Mouse (Mus musculus) MEL (cell line): ENCODE measurements around the gene Lrfn3. TPM values are rescaled to one million over a fixed set of nuclear protein-coding genes. Genes with fewer than 3 reads are reported as not detected.

ENCODE experiments used
- DNase-seq: peaks from one replicate; pipeline ENCODE4 v3.0.0; 2011; ENCODE audit warnings: low read depth, low spot score
- H3K27ac ChIP-seq: 2 replicates; pipeline ENCODE4 v1.5.1; 2012; ENCODE audit warnings: low read depth, mild to moderate bottlenecking, control low read depth, low read length, moderate library complexity; ENCODE audit not compliant: control insufficient read depth
- H3K27me3 ChIP-seq, 2 experiments: fragments of 150-350 bp in 1 of 2; sonication (generic) in 1 of 2; 2 replicates each; pipeline ENCODE4 v1.6.1; 2012; ENCODE audit warnings: low read length in 2 of 2, mild to moderate bottlenecking in 2 of 2, improper control_type of control experiment in 1 of 2, moderate library complexity in 1 of 2; ENCODE audit not compliant: insufficient read depth in 2 of 2, control insufficient read depth in 1 of 2
- H3K36me3 ChIP-seq, 2 experiments: 2 replicates each; pipeline ENCODE4 v1.6.1; 2012 to 2014; ENCODE audit warnings: low read length in 2 of 2, improper control_type of control experiment in 1 of 2, inconsistent platforms in 1 of 2, mild to moderate bottlenecking in 1 of 2; ENCODE audit not compliant: insufficient read depth in 2 of 2, control insufficient read depth in 1 of 2
- H3K4me1 ChIP-seq, 2 experiments: fragments of 150-350 bp in 1 of 2; sonication (generic) in 1 of 2; 2 replicates each; pipeline ENCODE4 v1.6.1; 2012; ENCODE audit warnings: low read length in 2 of 2, improper control_type of control experiment in 1 of 2, mild to moderate bottlenecking in 1 of 2; ENCODE audit not compliant: insufficient read depth in 2 of 2, control insufficient read depth in 1 of 2
- H3K4me3 ChIP-seq, 2 experiments: fragments of 150-350 bp in 1 of 2; sonication (generic) in 1 of 2; 2 replicates each; pipeline ENCODE4 v1.5.1; 2012; ENCODE audit warnings: low read depth in 2 of 2, low read length in 2 of 2, mild to moderate bottlenecking in 2 of 2, moderate library complexity in 2 of 2, control low read depth in 1 of 2, improper control_type of control experiment in 1 of 2; ENCODE audit not compliant: control insufficient read depth in 1 of 2, insufficient read depth in 1 of 2
- H3K79me2 ChIP-seq: 2 replicates; pipeline ENCODE4 v1.6.1; 2012; ENCODE audit warnings: mild to moderate bottlenecking, low read length, moderate library complexity; ENCODE audit not compliant: control insufficient read depth, poor library complexity, insufficient read depth
- H3K9ac ChIP-seq: 2 replicates; pipeline ENCODE4 v1.6.1; 2012; ENCODE audit warnings: low read depth, mild to moderate bottlenecking, control low read depth, low read length, moderate library complexity; ENCODE audit not compliant: control insufficient read depth, poor library complexity, severe bottlenecking
- H3K9me3 ChIP-seq: fragments of 150-350 bp; sonication (generic); replicated peaks from 2 replicates; pipeline ENCODE4 v1.6.1; 2012; ENCODE audit warnings: mild to moderate bottlenecking, low read length, improper control_type of control experiment, moderate library complexity; ENCODE audit not compliant: insufficient read depth
- BHLHE40 ChIP-seq: IDR thresholded peaks from 2 replicates; pipeline ENCODE4 v1.6.1; 2012; ENCODE audit warnings: low read depth, mild to moderate bottlenecking, inconsistent platforms, low read length, improper control_type of control experiment, borderline replicate concordance
- CHD1 ChIP-seq: IDR thresholded peaks from 2 replicates; pipeline ENCODE4 v1.6.1; 2012; ENCODE audit warnings: low read depth, mild to moderate bottlenecking, inconsistent platforms, low read length, improper control_type of control experiment
- CHD2 ChIP-seq: IDR thresholded peaks from 2 replicates; pipeline ENCODE4 v1.6.1; 2011; ENCODE audit warnings: low read length, improper control_type of control experiment
- CTCF ChIP-seq, 3 experiments: IDR thresholded peaks in 2 of 3; conservative IDR thresholded peaks in 1 of 3; 2 replicates each; pipeline ENCODE4 v1.5.1; 2011 to 2012; ENCODE audit warnings: low read length in 3 of 3, low read depth in 2 of 3, mild to moderate bottlenecking in 2 of 3, improper control_type of control experiment in 1 of 3, inconsistent platforms in 1 of 3, mixed read lengths in 1 of 3, moderate library complexity in 1 of 3; ENCODE audit not compliant: control insufficient read depth in 1 of 3, insufficient read depth in 1 of 3, poor library complexity in 1 of 3, severe bottlenecking in 1 of 3
- E2F4 ChIP-seq: IDR thresholded peaks from 2 replicates; pipeline ENCODE4 v1.6.1; 2011; ENCODE audit warnings: low read depth, low read length, improper control_type of control experiment, borderline replicate concordance
- ELF1 ChIP-seq: IDR thresholded peaks from 2 replicates; pipeline ENCODE4 v1.6.1; 2014; ENCODE audit warnings: low read depth, mild to moderate bottlenecking, inconsistent platforms, low read length, improper control_type of control experiment, moderate library complexity
- EP300 ChIP-seq, 2 experiments: IDR thresholded peaks; 2 replicates each; pipeline ENCODE4 v1.6.1; 2011; ENCODE audit warnings: improper control_type of control experiment in 2 of 2, low read length in 2 of 2, low read depth in 1 of 2, mild to moderate bottlenecking in 1 of 2
- ETS1 ChIP-seq: IDR thresholded peaks from 2 replicates; pipeline ENCODE4 v1.6.1; 2012; ENCODE audit warnings: low read depth, mild to moderate bottlenecking, inconsistent platforms, low read length, improper control_type of control experiment, moderate library complexity
- GABPA ChIP-seq: IDR thresholded peaks from 2 replicates; pipeline ENCODE4 v1.6.1; 2012; ENCODE audit warnings: low read depth, mild to moderate bottlenecking, inconsistent platforms, low read length, improper control_type of control experiment, moderate library complexity
- GATA1 ChIP-seq: IDR thresholded peaks from 2 replicates; pipeline ENCODE4 v1.6.1; 2011; ENCODE audit warnings: low read depth, low read length, improper control_type of control experiment
- HCFC1 ChIP-seq: IDR thresholded peaks from 2 replicates; pipeline ENCODE4 v1.6.1; 2012; ENCODE audit warnings: low read depth, mild to moderate bottlenecking, inconsistent platforms, low read length, improper control_type of control experiment, moderate library complexity
- JUND ChIP-seq: IDR thresholded peaks from 2 replicates; pipeline ENCODE4 v1.6.1; 2011; ENCODE audit warnings: low read depth, mild to moderate bottlenecking, improper control_type of control experiment, low read length
- KAT2A ChIP-seq: conservative IDR thresholded peaks from 2 replicates; pipeline ENCODE4 v1.6.1; 2012; ENCODE audit warnings: low read depth, low read length, improper control_type of control experiment, inconsistent platforms
- MAFK ChIP-seq: IDR thresholded peaks from 2 replicates; pipeline ENCODE4 v1.6.1; 2011; ENCODE audit warnings: low read depth, mild to moderate bottlenecking, low read length, improper control_type of control experiment, borderline replicate concordance
- MAX ChIP-seq: IDR thresholded peaks from 2 replicates; pipeline ENCODE4 v1.6.1; 2011; ENCODE audit warnings: low read length, improper control_type of control experiment
- MAZ ChIP-seq: IDR thresholded peaks from 2 replicates; pipeline ENCODE4 v1.6.1; 2012; ENCODE audit warnings: low read depth, mild to moderate bottlenecking, inconsistent platforms, low read length, improper control_type of control experiment
- MEF2A ChIP-seq: IDR thresholded peaks from 2 replicates; pipeline ENCODE4 v1.6.1; 2014; ENCODE audit warnings: low read depth, mild to moderate bottlenecking, inconsistent platforms, low read length, improper control_type of control experiment; ENCODE audit not compliant: poor library complexity, insufficient replicate concordance, severe bottlenecking; ENCODE audit errors: extremely low read depth
- MXI1 ChIP-seq: IDR thresholded peaks from 2 replicates; pipeline ENCODE4 v1.6.1; 2011; ENCODE audit warnings: mild to moderate bottlenecking, low read depth, low read length, improper control_type of control experiment
- MYB ChIP-seq: IDR thresholded peaks from 2 replicates; pipeline ENCODE4 v1.6.1; 2011; ENCODE audit warnings: mild to moderate bottlenecking, low read depth, low read length, improper control_type of control experiment
- MYC ChIP-seq: IDR thresholded peaks from 2 replicates; pipeline ENCODE4 v1.6.1; 2011; ENCODE audit warnings: low read depth, mild to moderate bottlenecking, low read length, improper control_type of control experiment, moderate library complexity
- NELFE ChIP-seq: IDR thresholded peaks from 2 replicates; pipeline ENCODE4 v1.6.1; 2011; ENCODE audit warnings: low read depth, low read length, improper control_type of control experiment
- NRF1 ChIP-seq: IDR thresholded peaks from 2 replicates; pipeline ENCODE4 v1.6.1; 2014; ENCODE audit warnings: low read depth, mild to moderate bottlenecking, inconsistent platforms, low read length, improper control_type of control experiment, moderate library complexity; ENCODE audit not compliant: poor library complexity, insufficient read depth, severe bottlenecking
- POLR2A ChIP-seq, 2 experiments: IDR thresholded peaks; 2 replicates each; pipeline ENCODE4 v1.6.1; 2011 to 2012; ENCODE audit warnings: low read length in 2 of 2, mild to moderate bottlenecking in 2 of 2, control low read depth in 1 of 2, improper control_type of control experiment in 1 of 2, low read depth in 1 of 2, moderate library complexity in 1 of 2; ENCODE audit not compliant: control insufficient read depth in 1 of 2, insufficient read depth in 1 of 2, poor library complexity in 1 of 2
- POLR2AphosphoS2 ChIP-seq: IDR thresholded peaks from 2 replicates; pipeline ENCODE4 v1.6.1; 2011; ENCODE audit warnings: low read length, improper control_type of control experiment
- POLR2AphosphoS5 ChIP-seq: IDR thresholded peaks from 2 replicates; pipeline ENCODE4 v1.6.1; 2012; ENCODE audit warnings: low read depth, borderline replicate concordance, mild to moderate bottlenecking, inconsistent platforms, low read length, moderate library complexity, mixed read lengths
- RAD21 ChIP-seq: IDR thresholded peaks from 2 replicates; pipeline ENCODE4 v1.6.1; 2011; ENCODE audit warnings: mild to moderate bottlenecking, low read depth, low read length, improper control_type of control experiment
- RCOR1 ChIP-seq: IDR thresholded peaks from 2 replicates; pipeline ENCODE4 v1.6.1; 2012; ENCODE audit warnings: low read depth, mild to moderate bottlenecking, inconsistent platforms, low read length, improper control_type of control experiment
- SIN3A ChIP-seq: IDR thresholded peaks from 2 replicates; pipeline ENCODE4 v1.6.1; 2012; ENCODE audit warnings: low read length, improper control_type of control experiment, inconsistent platforms
- SMC3 ChIP-seq: IDR thresholded peaks from 2 replicates; pipeline ENCODE4 v1.6.1; 2011; ENCODE audit warnings: low read depth, low read length, improper control_type of control experiment
- TAL1 ChIP-seq: IDR thresholded peaks from 2 replicates; pipeline ENCODE4 v1.6.1; 2012; ENCODE audit warnings: mild to moderate bottlenecking, inconsistent platforms, low read length, moderate library complexity, mixed read lengths
- TBP ChIP-seq: IDR thresholded peaks from 2 replicates; pipeline ENCODE4 v1.8.0; 2011; ENCODE audit warnings: low read depth, low read length, improper control_type of control experiment
- TCF12 ChIP-seq: IDR thresholded peaks from 2 replicates; pipeline ENCODE4 v1.6.1; 2014; ENCODE audit warnings: low read depth, mild to moderate bottlenecking, inconsistent platforms, low read length, improper control_type of control experiment, moderate library complexity
- UBTF ChIP-seq: IDR thresholded peaks from 2 replicates; pipeline ENCODE4 v1.6.1; 2012; ENCODE audit warnings: low read depth, mild to moderate bottlenecking, inconsistent platforms, low read length, improper control_type of control experiment, moderate library complexity, borderline replicate concordance; ENCODE audit not compliant: insufficient read depth
- USF2 ChIP-seq, 2 experiments: IDR thresholded peaks; 2 replicates each; pipeline ENCODE4 v1.6.1; 2011 to 2012; ENCODE audit warnings: improper control_type of control experiment in 2 of 2, low read length in 2 of 2, borderline replicate concordance in 1 of 2, inconsistent platforms in 1 of 2, low read depth in 1 of 2, mild to moderate bottlenecking in 1 of 2; ENCODE audit not compliant: insufficient read depth in 1 of 2
- ZC3H11A ChIP-seq: IDR thresholded peaks from 2 replicates; pipeline ENCODE4 v1.6.1; 2012; ENCODE audit warnings: low read depth, mild to moderate bottlenecking, inconsistent platforms, low read length, improper control_type of control experiment
- ZKSCAN1 ChIP-seq: IDR thresholded peaks from 2 replicates; pipeline ENCODE4 v1.6.1; 2012; ENCODE audit warnings: low read depth, mild to moderate bottlenecking, inconsistent platforms, low read length, improper control_type of control experiment, moderate library complexity
- ZMIZ1 ChIP-seq: IDR thresholded peaks from 2 replicates; pipeline ENCODE4 v1.6.1; 2012; ENCODE audit warnings: low read depth, mild to moderate bottlenecking, inconsistent platforms, low read length, improper control_type of control experiment, moderate library complexity
- ZNF384 ChIP-seq: IDR thresholded peaks from 2 replicates; pipeline ENCODE4 v1.6.1; 2012; ENCODE audit warnings: low read depth, mild to moderate bottlenecking, inconsistent platforms, low read length, improper control_type of control experiment
- polyA plus RNA-seq, 2 experiments: library from polyadenylated mRNA; stranded (reverse) in 1 of 2; unstranded in 1 of 2; fragments of >175 nt in 1 of 2; fragments of >200 nt in 1 of 2; gene quantifications; 2 replicates each; pipeline versions ENCODE4 v1.2.1 to v1.2.4; 2012; ENCODE audit warnings: low replicate concordance in 2 of 2, low read depth in 1 of 2; ENCODE audit not compliant: insufficient read length in 2 of 2, insufficient read depth in 1 of 2, missing spikeins in 1 of 2
- total RNA-seq: library from RNA; depleted of rRNA; stranded (reverse); fragments of 300-350 nt; gene quantifications from 2 replicates; pipeline ENCODE4 v1.2.3, GENCODE M21; 2012

The Lrfn3 gene
- total and polyA plus RNA-seq, 3 experiments = not detected

DNA sequence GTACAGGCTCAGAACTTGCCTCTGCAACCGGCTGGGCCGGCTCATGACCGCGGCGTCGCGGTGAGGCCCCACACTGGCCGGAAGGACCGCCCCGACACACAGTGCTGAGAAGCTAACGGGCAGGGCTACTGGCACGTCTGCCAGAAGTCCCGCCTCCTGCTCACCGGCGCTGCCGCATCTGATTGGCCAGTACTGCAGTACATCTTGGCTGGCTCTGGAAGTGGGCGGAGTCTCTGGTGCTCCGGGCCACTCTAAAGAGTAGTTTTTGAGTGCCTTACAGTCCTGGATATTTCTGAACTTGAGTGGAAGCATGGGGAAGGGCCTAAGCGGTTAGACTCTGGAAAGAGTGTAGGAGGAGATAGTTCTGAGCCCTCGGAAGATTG is 40.3 kb downstream of the Lrfn3 start:
- Histone ChIP-seq H3K36me3 (peaks cover 0 to 10% of the 10 kb centered on the region in 2 experiments; a peak in 2 of 4 replicates), H3K4me1 (peaks cover 0 to 7% of the 10 kb centered on the region in 2 experiments; a peak in 2 of 4 replicates), H3K9ac (peak overlapping the region; percentile 89), H3K9me3 (no peaks in the 10 kb centered on the region), H3K4me3 (peak overlapping the region; percentile 78 to 79), H3K27ac (peak overlapping the region; percentile 85), H3K79me2 (peaks cover 7% of the 10 kb centered on the region; the same call in 1 of the 2 replicates), H3K27me3 (no peaks in the 10 kb centered on the region; a peak in 1 of 4 replicates)
- peak; percentile 98 for DNase-seq
- TF ChIP-seq ZMIZ1 (peak; percentile 84), MEF2A (no peak), BHLHE40 (no peak), SMC3 (no peak), USF2 (IDR thresholded peaks at IDR 0.05; ENCODE audit: borderline replicate concordance in 1 of 2, insufficient read depth in 1 of 2, low read depth in 1 of 2, low read length in 2 of 2) (no peak), GABPA (no peak), POLR2A (IDR thresholded peaks at IDR 0.05; ENCODE audit: control insufficient read depth in 1 of 2, insufficient read depth in 1 of 2, low read depth in 1 of 2, low read length in 2 of 2, poor library complexity in 1 of 2) (peak; percentile 90), ELF1 (peak; percentile 49; the same call in 1 of the 2 replicates), MAX (peak; percentile 76), MYC (0 out of 2 replicates have a peak, but pooled peaks have one; percentile 15), TCF12 (peak; percentile 64), NRF1 (peak; percentile 49; the same call in 1 of the 2 replicates), MXI1 (peak; percentile 85), E2F4 (no peak), TBP (peak; percentile 82; the same call in 1 of the 2 replicates), CHD1 (no peak), CHD2 (no peak; the same call in 1 of the 2 replicates), POLR2AphosphoS2 (peak; percentile 86), MYB (no peak), MAZ (0 out of 2 replicates have a peak, but pooled peaks have one; percentile 42), SIN3A (peak; percentile 75), RAD21 (no peak), NELFE (peak; percentile 85), UBTF (no peak), JUND (no peak), ZNF384 (no peak), POLR2AphosphoS5 (no peak), MAFK (no peak), CTCF (IDR thresholded peaks at IDR 0.05 in 2 of 3, conservative IDR thresholded peaks at IDR 0.05 in 1 of 3; ENCODE audit: control insufficient read depth in 1 of 3, insufficient read depth in 1 of 3, low read depth in 2 of 3, low read length in 3 of 3, poor library complexity in 1 of 3, severe bottlenecking in 1 of 3) (no peak), RCOR1 (no peak), KAT2A (peak; percentile 59), HCFC1 (peak; percentile 86), GATA1 (no peak), ZKSCAN1 (no peak), TAL1 (no peak), ZC3H11A (no peak), EP300 (IDR thresholded peaks at IDR 0.05; ENCODE audit: low read depth in 1 of 2, low read length in 2 of 2) (no peak), ETS1 (no peak)
